Mouse (Mus musculus): ENCODE results near the gene Znhit1. TPM values are rescaled to one million over a fixed set of nuclear protein-coding genes. Genes with fewer than 3 reads are reported as not detected.

The Znhit1 gene
- total and polyA plus RNA-seq, 2 experiments from 2014 or later = 85.4 to 153 TPM

GRCm38 (mm10) chr5:136984828-136985227 is 3.0 kb downstream of the Znhit1 start:
- Histone ChIP-seq H3K36me3 (ENCODE audit: insufficient read depth, low read length) (peaks cover 28% of the 10 kb centered on the region), H3K9me3 (ENCODE audit: low read length) (no peaks in the 10 kb centered on the region), H3K9ac (replicated peaks; ENCODE audit: low read length, poor library complexity, severe bottlenecking) (no peak overlapping the region), H3K27ac (ENCODE audit: low read depth, low read length) (no peak overlapping the region), H3K4me1 (ENCODE audit: insufficient read depth, low read length) (peaks cover 10% of the 10 kb centered on the region; the same call in 1 of the 2 replicates), H3K4me2 (ENCODE audit: low read depth, low read length, poor library complexity, severe bottlenecking) (no peak overlapping the region), H3K4me3 (ENCODE audit: low read depth, low read length) (no peak overlapping the region), H3K27me3 (ENCODE audit: insufficient read depth, low read length) (no peaks in the 10 kb centered on the region)
- WGBS = 66% methylated on average over 14 of the region's 14 CpGs
- DNase-seq (ENCODE audit: low spot score) (no peak), ATAC-seq (ENCODE audit: low FRiP score) (no peak)
- TF ChIP-seq CTCF (IDR thresholded peaks at IDR 0.05) = no peak

GRCm38 (mm10) chr5:136982338-136982930 is 5.4 kb downstream of the Znhit1 start:
- Histone ChIP-seq H3K4me3 (ENCODE audit: low read depth, low read length) (no peak overlapping the region), H3K27ac (ENCODE audit: low read depth, low read length) (no peak overlapping the region), H3K27me3 (ENCODE audit: insufficient read depth, low read length) (no peaks in the 10 kb centered on the region), H3K9ac (replicated peaks; ENCODE audit: low read length, poor library complexity, severe bottlenecking) (no peak overlapping the region), H3K4me1 (ENCODE audit: insufficient read depth, low read length) (peaks cover 4% of the 10 kb centered on the region; the same call in 1 of the 2 replicates), H3K36me3 (ENCODE audit: insufficient read depth, low read length) (peaks cover 17% of the 10 kb centered on the region), H3K9me3 (ENCODE audit: low read length) (no peaks in the 10 kb centered on the region), H3K4me2 (ENCODE audit: low read depth, low read length, poor library complexity, severe bottlenecking) (no peak overlapping the region)
- WGBS = 51% methylated on average over 15 of the region's 16 CpGs
- ATAC-seq (ENCODE audit: low FRiP score) (no peak), DNase-seq (ENCODE audit: low spot score) (peak; percentile 42)
- peak; percentile 66 for TF ChIP-seq CTCF (IDR thresholded peaks at IDR 0.05)

GRCm38 (mm10) chr5:136980974-136981373 is 6.8 kb downstream of the Znhit1 start:
- ATAC-seq (ENCODE audit: low FRiP score) (no peak), DNase-seq (ENCODE audit: low spot score) (no peak)
- Histone ChIP-seq H3K4me2 (ENCODE audit: low read depth, low read length, poor library complexity, severe bottlenecking) (no peak overlapping the region), H3K9me3 (ENCODE audit: low read length) (no peaks in the 10 kb centered on the region), H3K36me3 (ENCODE audit: insufficient read depth, low read length) (peaks cover 17% of the 10 kb centered on the region), H3K27ac (ENCODE audit: low read depth, low read length) (no peak overlapping the region), H3K4me1 (ENCODE audit: insufficient read depth, low read length) (peaks cover 1% of the 10 kb centered on the region; the same call in 1 of the 2 replicates), H3K9ac (replicated peaks; ENCODE audit: low read length, poor library complexity, severe bottlenecking) (no peak overlapping the region), H3K4me3 (ENCODE audit: low read depth, low read length) (no peak overlapping the region), H3K27me3 (ENCODE audit: insufficient read depth, low read length) (no peaks in the 10 kb centered on the region)
- 87% methylated on average over 8 of the region's 8 CpGs for WGBS
- TF ChIP-seq CTCF (IDR thresholded peaks at IDR 0.05) = peak; percentile 45

GRCm38 (mm10) chr5:136979762-136980161 is 8.1 kb downstream of the Znhit1 start:
- H3K9me3 ChIP-seq (ENCODE audit: low read length) = no peaks in the 10 kb centered on the region
- no peaks in the 10 kb centered on the region for H3K4me1 ChIP-seq (ENCODE audit: insufficient read depth, low read length)
- no peak for TF ChIP-seq CTCF (IDR thresholded peaks at IDR 0.05)
- H3K4me2 ChIP-seq (ENCODE audit: low read depth, low read length, poor library complexity, severe bottlenecking) = no peak overlapping the region
- no peak for ATAC-seq (ENCODE audit: low FRiP score)
- H3K27ac ChIP-seq (ENCODE audit: low read depth, low read length) = no peak overlapping the region
- H3K27me3 ChIP-seq (ENCODE audit: insufficient read depth, low read length) = no peaks in the 10 kb centered on the region
- no peak overlapping the region for H3K9ac ChIP-seq (replicated peaks; ENCODE audit: low read length, poor library complexity, severe bottlenecking)
- peaks cover 17% of the 10 kb centered on the region for H3K36me3 ChIP-seq (ENCODE audit: insufficient read depth, low read length)
- no peak for DNase-seq (ENCODE audit: low spot score)
- 91% methylated on average over 2 of the region's 2 CpGs for WGBS
- no peak overlapping the region for H3K4me3 ChIP-seq (ENCODE audit: low read depth, low read length)

GRCm38 (mm10) chr5:136977769-136978168 is 10.1 kb downstream of the Znhit1 start:
- H3K9ac ChIP-seq (replicated peaks; ENCODE audit: low read length, poor library complexity, severe bottlenecking) = no peak overlapping the region
- H3K27me3 ChIP-seq (ENCODE audit: insufficient read depth, low read length) = no peaks in the 10 kb centered on the region
- no peak overlapping the region for H3K27ac ChIP-seq (ENCODE audit: low read depth, low read length)
- DNase-seq (ENCODE audit: low spot score) (no peak), ATAC-seq (ENCODE audit: low FRiP score) (no peak)
- no peak overlapping the region for H3K4me3 ChIP-seq (ENCODE audit: low read depth, low read length)
- no peaks in the 10 kb centered on the region for H3K4me1 ChIP-seq (ENCODE audit: insufficient read depth, low read length)
- H3K4me2 ChIP-seq (ENCODE audit: low read depth, low read length, poor library complexity, severe bottlenecking) = no peak overlapping the region
- peaks cover 7% of the 10 kb centered on the region; the same call in 1 of the 2 replicates for H3K36me3 ChIP-seq (ENCODE audit: insufficient read depth, low read length)
- no peaks in the 10 kb centered on the region for H3K9me3 ChIP-seq (ENCODE audit: low read length)
- TF ChIP-seq CTCF (IDR thresholded peaks at IDR 0.05) = no peak
- 65% methylated on average over 4 of the region's 4 CpGs for WGBS

GRCm38 (mm10) chr5:136973670-136974069 is 14.2 kb downstream of the Znhit1 start:
- Histone ChIP-seq H3K4me2 (ENCODE audit: low read depth, low read length, poor library complexity, severe bottlenecking) (no peak overlapping the region), H3K4me1 (ENCODE audit: insufficient read depth, low read length) (no peaks in the 10 kb centered on the region), H3K9me3 (ENCODE audit: low read length) (no peaks in the 10 kb centered on the region), H3K36me3 (ENCODE audit: insufficient read depth, low read length) (no peaks in the 10 kb centered on the region), H3K27ac (ENCODE audit: low read depth, low read length) (no peak overlapping the region), H3K27me3 (ENCODE audit: insufficient read depth, low read length) (no peaks in the 10 kb centered on the region), H3K9ac (replicated peaks; ENCODE audit: low read length, poor library complexity, severe bottlenecking) (no peak overlapping the region), H3K4me3 (ENCODE audit: low read depth, low read length) (no peak overlapping the region)
- DNase-seq (ENCODE audit: low spot score) = no peak
- no peak for TF ChIP-seq CTCF (IDR thresholded peaks at IDR 0.05)
- WGBS = 83% methylated on average over 8 of the region's 8 CpGs
- no peak for ATAC-seq (ENCODE audit: low FRiP score)

Data from midbrain, postnatal 0 days (tissue).